Mouse (Mus musculus) CH12.LX (cell line): Measurements from ENCODE around the gene Eif1.

Source experiments
- CTCF ChIP-seq, 2 experiments: IDR thresholded peaks in 1 of 2; conservative IDR thresholded peaks in 1 of 2; 2 replicates each; pipeline ENCODE4 v1.5.1; 2011 to 2012; ENCODE audit warnings: low read depth in 2 of 2, low read length in 2 of 2, improper control_type of control experiment in 1 of 2, inconsistent platforms in 1 of 2, mild to moderate bottlenecking in 1 of 2, moderate library complexity in 1 of 2
- HCFC1 ChIP-seq: IDR thresholded peaks from 2 replicates; pipeline ENCODE4 v1.6.1; 2012; ENCODE audit warnings: low read depth, mild to moderate bottlenecking, inconsistent platforms, low read length, improper control_type of control experiment
- POLR2A ChIP-seq: IDR thresholded peaks from 2 replicates; pipeline ENCODE4 v1.6.1; 2011; ENCODE audit warnings: low read depth, mild to moderate bottlenecking, improper control_type of control experiment, low read length
- POLR2AphosphoS2 ChIP-seq: IDR thresholded peaks from 2 replicates; pipeline ENCODE4 v1.6.1; 2011; ENCODE audit warnings: low read depth, low read length, improper control_type of control experiment
- SMC3 ChIP-seq: IDR thresholded peaks from 2 replicates; pipeline ENCODE4 v1.6.1; 2011; ENCODE audit warnings: low read depth, low read length, improper control_type of control experiment
- TBP ChIP-seq: conservative IDR thresholded peaks from 2 replicates; pipeline ENCODE4 v1.6.1; 2011; ENCODE audit warnings: low read depth, low read length, improper control_type of control experiment
- UBTF ChIP-seq: IDR thresholded peaks from 2 replicates; pipeline ENCODE4 v1.6.1; 2012; ENCODE audit warnings: low read depth, mild to moderate bottlenecking, inconsistent platforms, low read length, improper control_type of control experiment, moderate library complexity
- ZKSCAN1 ChIP-seq: IDR thresholded peaks from 2 replicates; pipeline ENCODE4 v1.6.1; 2012; ENCODE audit warnings: low read depth, inconsistent platforms, low read length, improper control_type of control experiment, borderline replicate concordance

DNA sequence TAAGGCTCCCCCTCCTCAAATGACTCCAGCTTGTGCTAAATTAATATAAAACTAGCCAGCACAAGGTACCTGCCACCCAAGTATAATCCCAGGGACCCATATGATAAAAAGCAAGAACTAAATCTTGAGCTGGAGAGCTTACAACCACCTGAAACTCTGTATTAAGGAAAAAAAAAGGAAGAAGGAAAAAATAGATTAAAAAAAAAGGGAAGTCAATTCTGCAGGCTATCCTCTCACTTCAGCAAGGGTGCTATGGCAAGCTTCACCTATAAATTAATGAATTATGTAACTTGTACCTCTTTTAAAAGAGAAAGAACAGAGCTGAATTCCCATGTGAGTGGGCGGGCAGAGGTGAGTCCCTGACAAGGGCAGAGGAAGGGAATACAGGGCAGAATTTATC, 8.0 kb upstream of the Eif1 start:
- TF ChIP-seq CTCF (conservative IDR thresholded peaks at IDR 0.05 in 1 of 2, IDR thresholded peaks at IDR 0.05 in 1 of 2; ENCODE audit: low read depth in 2 of 2, low read length in 2 of 2) = no peak
- TF ChIP-seq ZKSCAN1 = no peak
- TF ChIP-seq POLR2AphosphoS2 = no peak
- TF ChIP-seq SMC3 = no peak
- TF ChIP-seq UBTF = no peak
- TF ChIP-seq POLR2A = no peak
- TF ChIP-seq HCFC1 = no peak
- no peak for TF ChIP-seq TBP
